Mouse (Mus musculus): ENCODE results near the gene Eftud2.

The Eftud2 gene

DNA sequence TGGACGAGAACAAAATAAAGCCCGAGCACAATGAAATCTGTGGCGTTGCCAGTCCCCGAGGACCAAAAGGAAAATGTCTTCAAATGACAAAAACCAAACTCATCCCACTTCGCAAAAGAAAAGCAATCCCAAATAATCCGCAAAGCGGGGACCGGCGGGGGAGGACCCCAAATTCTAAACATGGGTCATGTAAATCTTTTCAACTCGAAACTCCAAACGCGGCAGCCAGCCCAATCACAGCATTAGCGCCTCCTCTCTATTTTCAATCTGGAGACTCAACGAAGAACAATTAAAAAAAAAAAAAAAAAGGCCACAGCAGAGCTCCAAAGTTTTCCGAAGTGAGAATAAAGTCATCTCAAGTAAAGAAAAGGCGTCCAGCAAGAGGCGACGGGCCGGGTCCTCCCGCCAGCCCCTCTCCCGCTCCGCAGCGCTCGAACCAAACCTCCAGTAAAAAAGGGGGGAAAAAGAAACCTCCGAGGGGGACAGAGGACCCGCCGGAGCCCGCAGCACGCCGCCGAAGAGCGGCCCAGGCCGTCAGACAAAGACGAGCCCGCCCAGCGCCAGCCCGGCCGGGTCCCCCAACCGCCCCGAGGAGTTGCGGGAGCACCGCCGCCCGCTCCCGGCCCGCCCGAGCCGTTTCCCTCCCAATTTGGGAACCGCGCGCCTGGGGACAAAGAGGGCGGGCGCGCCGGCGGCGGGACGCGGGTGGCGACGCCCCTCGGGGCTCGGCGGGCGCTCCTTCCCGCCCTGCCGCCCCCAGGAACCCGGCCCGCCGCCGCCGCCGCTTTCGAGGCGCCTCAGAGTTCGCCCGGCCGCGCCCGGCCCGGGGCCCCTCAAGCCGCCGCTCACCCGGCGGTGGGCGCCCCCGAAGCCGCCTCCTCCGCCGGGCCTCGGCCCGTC, 62.4 kb downstream of the Eftud2 start:
- no peak for DNase-seq (ENCODE audit: low spot score)

DNA sequence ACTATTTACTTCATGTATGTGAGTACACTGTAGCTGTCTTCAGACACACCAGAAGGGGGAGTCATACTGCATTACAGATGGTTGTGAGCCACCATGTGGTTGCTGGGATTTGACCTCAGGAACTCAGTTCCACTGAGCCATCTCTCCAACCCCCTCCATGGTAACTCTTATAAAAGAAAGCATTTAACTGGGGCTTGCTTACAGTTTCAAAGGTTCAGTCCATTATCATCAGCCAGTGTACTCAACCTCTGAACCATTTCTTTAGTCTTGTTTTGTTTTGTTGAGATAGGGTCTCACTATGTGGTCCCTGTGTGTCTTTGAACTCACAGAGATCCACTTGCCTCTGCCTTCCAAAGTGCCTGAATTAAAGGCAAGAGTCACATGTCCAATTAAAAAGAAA, 65.9 kb downstream of the Eftud2 start:
- DNase-seq (ENCODE audit: low spot score): no peak

DNA sequence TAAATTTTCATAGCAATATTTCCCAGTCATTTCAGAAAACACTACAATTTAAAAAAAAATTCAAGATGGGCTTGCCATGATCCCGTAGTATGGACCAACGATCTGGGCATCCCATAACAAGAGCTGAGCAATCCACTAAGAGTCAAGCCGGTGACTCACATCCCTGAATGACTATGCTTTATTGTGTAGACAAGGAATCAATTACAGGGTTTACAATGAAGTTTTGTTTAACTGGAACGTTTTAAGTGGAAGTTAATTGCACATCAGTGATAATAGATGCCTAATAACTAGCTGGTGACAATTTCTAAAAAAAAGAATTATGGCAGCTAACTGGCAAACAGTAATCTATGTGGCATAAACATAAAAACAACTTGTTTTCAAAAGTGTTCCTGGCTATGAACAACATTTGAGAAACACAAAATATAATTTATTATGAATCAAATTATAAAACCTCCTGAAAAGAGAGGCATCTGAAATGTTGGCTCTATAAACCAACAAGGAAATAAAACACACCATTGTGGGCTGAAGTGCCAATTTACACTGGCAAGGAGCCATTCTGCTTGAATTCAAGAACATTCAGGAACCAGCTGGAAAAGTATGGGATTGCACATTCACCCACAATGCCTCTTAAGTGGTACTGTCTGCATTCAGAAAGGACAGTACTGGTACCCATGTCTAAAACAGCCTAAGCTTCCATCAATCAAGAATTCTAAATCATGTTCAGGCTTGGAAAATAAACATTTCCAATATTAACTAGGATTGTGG, 69.9 kb downstream of the Eftud2 start:
- DNase-seq (ENCODE audit: low spot score): no peak

DNA sequence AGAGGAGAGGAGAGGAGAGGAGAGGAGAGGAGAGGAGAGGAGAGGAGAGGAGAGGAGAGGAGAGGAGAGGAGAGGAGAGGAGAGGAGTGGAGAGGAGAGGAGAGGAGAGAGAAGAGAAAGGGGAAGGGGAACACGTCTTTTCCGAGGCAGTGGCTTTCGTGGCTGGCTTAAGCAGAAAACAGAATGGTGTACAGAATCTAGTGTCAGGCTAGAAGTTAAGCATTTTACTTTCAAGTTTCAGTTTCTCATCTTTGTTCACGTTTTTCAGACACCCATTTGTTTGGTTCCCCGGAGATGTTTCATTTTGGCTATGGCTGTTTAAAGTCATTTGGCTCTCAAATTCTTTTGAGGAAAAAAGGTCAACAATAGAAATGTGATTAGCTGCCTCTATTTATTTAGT, 72.5 kb downstream of the Eftud2 start:
- DNase-seq (ENCODE audit: low spot score): no peak

DNA sequence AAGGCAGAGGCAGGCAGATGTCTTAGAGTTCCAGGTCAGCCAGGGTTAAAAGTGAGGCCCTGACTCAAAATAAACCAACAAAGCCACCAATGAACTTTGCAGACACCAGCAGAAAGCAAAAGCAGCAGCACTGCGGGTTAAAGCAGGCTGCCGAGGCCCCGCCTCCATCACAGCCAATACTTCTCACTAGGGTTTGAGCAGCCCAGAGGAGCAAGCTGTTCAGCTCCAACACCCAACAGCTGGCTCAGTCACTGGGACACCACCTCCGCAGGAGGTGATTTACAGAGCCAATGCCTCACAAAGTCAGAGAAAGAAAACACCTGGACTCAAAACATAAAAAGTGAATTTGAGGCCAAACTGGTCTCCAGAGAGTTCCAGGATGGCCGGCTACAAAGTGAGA, 77.3 kb downstream of the Eftud2 start:
- DNase-seq (ENCODE audit: low spot score): no peak

DNA sequence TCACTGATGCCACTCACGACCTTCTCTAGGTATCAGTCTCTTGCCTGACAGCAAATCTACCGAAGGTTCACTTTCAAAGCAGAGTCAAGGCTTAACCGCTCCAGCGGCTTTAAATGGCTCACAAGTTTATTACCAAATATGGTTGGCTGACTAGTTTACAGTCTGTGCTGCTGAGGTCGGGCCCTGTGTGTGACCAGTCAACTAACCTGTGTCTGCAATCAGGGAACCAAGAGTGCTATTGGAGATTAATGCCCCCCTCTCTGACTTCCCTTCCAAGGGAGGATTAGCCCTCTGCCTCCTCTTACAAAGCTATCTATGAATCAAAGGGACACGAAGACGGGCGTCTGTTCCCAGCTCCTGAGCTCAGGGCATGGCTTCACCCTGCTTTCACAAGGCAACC, 86.6 kb downstream of the Eftud2 start:
- no peak for DNase-seq (ENCODE audit: low spot score)

DNA sequence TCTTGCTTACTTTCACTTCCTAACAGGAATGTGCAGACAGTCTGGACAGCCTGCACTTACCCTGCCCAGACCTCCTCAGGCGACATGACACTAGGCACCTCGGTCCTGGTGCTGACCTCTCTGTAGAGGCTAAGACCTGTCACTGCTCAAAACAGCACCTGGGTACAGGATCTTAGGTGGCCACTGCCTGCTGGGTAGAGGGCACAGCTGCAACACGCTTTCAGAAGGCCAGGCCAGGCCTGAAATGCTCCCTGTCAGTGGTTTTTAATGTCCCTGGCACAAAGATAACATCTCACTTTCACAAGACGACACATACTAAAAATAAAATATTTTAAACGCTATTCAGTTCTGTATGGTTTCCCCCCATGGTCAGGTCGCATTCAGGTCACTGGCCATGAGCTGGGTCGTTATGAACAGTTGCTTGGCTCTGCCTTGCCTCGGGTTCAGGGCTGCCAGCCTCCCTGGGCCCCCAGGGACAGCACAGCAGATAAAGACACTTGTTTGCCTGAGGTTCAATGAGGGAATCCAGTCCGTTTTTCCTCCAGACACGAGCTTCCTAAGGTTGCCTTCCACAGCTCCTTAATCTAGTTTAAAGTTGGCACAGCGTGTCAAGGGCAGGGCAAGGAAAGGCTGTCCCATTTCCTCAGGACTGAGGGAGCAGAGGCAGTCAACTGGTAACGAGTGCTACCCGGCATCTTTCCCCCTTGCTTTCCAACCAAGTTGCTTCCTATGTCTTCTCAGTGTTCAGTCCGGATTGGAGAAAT, 88.9 kb downstream of the Eftud2 start:
- no peak for DNase-seq (ENCODE audit: low spot score)
